Mouse (Mus musculus) forebrain, embryonic 15.5 days (tissue): ENCODE data around the gene Dnajb4. TPM values are rescaled to one million over a fixed set of nuclear protein-coding genes. Genes with fewer than 3 reads are reported as not detected.
"Not testable (repeated sequence)": the region's sequence is repeated elsewhere in the genome, so short reads cannot be mapped to it uniquely, and the experiment has no call there.

Experiments
- ATAC-seq: fragments of 200-750 bp; cut with Nextera tagmentation; replicated peaks from 2 replicates; pipeline ENCODE4 v1.8.0; 2017; ENCODE audit warnings: mild to moderate bottlenecking, moderate TSS enrichment, moderate library complexity
- H3K27ac ChIP-seq: fragments of 300-500 bp; sonication (generic); replicated peaks from 2 replicates; pipeline ENCODE4 v1.5.1; 2015; ENCODE audit warnings: mild to moderate bottlenecking, inconsistent platforms
- H3K27me3 ChIP-seq: fragments of 300-500 bp; sonication (generic); 2 replicates; pipeline ENCODE4 v1.6.1; 2015; ENCODE audit warnings: inconsistent platforms
- H3K36me3 ChIP-seq: fragments of 300-500 bp; sonication (generic); 2 replicates; pipeline ENCODE4 v1.6.1; 2015; ENCODE audit warnings: mild to moderate bottlenecking, inconsistent platforms
- H3K4me1 ChIP-seq: fragments of 300-500 bp; sonication (generic); 2 replicates; pipeline ENCODE4 v1.6.1; 2015; ENCODE audit warnings: inconsistent platforms
- H3K4me2 ChIP-seq: fragments of 300-500 bp; sonication (generic); replicated peaks from 2 replicates; pipeline ENCODE4 v1.6.1; 2015; ENCODE audit warnings: mild to moderate bottlenecking, inconsistent platforms
- H3K4me3 ChIP-seq: fragments of 300-500 bp; sonication (generic); 2 replicates; pipeline ENCODE4 v1.5.1; 2015; ENCODE audit warnings: mild to moderate bottlenecking, inconsistent platforms
- H3K9ac ChIP-seq: fragments of 300-500 bp; sonication (generic); replicated peaks from 2 replicates; pipeline ENCODE4 v1.6.1; 2015; ENCODE audit warnings: mild to moderate bottlenecking, inconsistent platforms
- H3K9me3 ChIP-seq: fragments of 300-500 bp; sonication (generic); 2 replicates; pipeline ENCODE4 v1.6.1; 2016; ENCODE audit warnings: inconsistent platforms
- WGBS: fragments of 180-500 bp; shearing (Covaris S2); methylation state at CpG from one replicate; pipeline ENCODE4 v1.1.7; 2015; ENCODE audit warnings: mixed read lengths; 5-methylcytosine and 5-hydroxymethylcytosine counted together
- polyA plus RNA-seq: library from polyadenylated mRNA; unstranded; fragments of >200 nt; fragmentation: Nextera tagmentation; extraction: Ambion mirVana; gene quantifications from 2 replicates; pipeline ENCODE4 v1.2.1, GENCODE M21; 2015

The Dnajb4 gene
- polyA plus RNA-seq, 1 experiment from 2014 or later: 35.4 TPM

- Histone ChIP-seq H3K27me3 (no peaks in the 10 kb centered on the region), H3K4me3 (no peak overlapping the region), H3K9me3 (no peaks in the 10 kb centered on the region), H3K4me2 (no peak overlapping the region), H3K4me1 (peaks cover 11% of the 10 kb centered on the region), H3K36me3 (no peaks in the 10 kb centered on the region), H3K9ac (no peak overlapping the region), H3K27ac (no peak overlapping the region)
- 88% methylated on average over 3 of the region's 3 CpGs for WGBS
- no peak for ATAC-seq
These were observed 5.5 kb downstream of the Dnajb4 start for GRCm38 (mm10) chr3:152204577-152204976.

DNA sequence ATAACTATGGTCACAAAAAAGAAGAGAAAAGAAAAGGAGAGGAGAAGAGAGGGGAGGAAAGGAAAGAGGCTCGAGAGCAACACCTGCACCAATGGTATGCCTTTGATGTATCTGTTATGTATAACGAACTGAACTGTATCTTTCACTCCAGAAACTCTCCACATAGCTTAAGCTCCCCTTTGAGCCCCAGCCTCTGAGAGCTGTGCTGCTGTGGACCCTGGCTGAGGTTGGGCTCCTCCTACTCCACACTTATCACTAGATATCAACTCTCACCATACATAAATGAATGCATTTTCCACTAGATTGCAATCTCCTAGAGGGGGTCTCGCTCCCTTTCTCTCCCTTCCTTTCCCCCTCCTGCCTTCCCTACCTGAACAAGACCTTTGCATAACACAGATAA is 6.1 kb downstream of the Dnajb4 start:
- no peaks in the 10 kb centered on the region for H3K27me3 ChIP-seq
- H3K4me2 ChIP-seq: no peak overlapping the region
- no peak overlapping the region for H3K27ac ChIP-seq
- ATAC-seq: no peak
- no peaks in the 10 kb centered on the region for H3K36me3 ChIP-seq
- no peak overlapping the region for H3K4me3 ChIP-seq
- no peaks in the 10 kb centered on the region for H3K9me3 ChIP-seq
- 54% methylated on average over 3 of the region's 3 CpGs for WGBS
- H3K4me1 ChIP-seq: peaks cover 8% of the 10 kb centered on the region
- no peak overlapping the region for H3K9ac ChIP-seq

DNA sequence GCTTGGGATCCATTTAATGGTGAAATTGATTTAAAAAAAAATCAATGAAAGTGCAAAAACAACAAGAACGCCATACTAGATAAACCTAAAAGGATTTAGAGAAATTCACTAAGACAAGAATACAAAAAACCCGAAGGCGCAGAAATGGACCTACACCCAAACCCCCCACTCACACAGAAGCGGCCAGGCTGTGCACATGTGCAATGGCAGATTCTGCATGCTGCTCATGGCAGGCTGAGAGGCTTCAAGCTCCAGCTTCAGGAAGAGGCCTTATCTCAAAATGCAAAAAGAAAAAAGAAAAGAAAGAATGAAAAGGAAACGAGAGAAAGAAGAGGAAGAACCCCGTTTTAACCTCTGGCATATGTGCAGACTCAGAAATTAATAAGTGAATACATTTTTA is 6.7 kb downstream of the Dnajb4 start:
- no peak overlapping the region for H3K4me3 ChIP-seq
- no peaks in the 10 kb centered on the region for H3K9me3 ChIP-seq
- H3K4me1 ChIP-seq: peaks cover 2% of the 10 kb centered on the region
- H3K9ac ChIP-seq: no peak overlapping the region
- H3K4me2 ChIP-seq: no peak overlapping the region
- no peak for ATAC-seq
- H3K36me3 ChIP-seq: no peaks in the 10 kb centered on the region
- H3K27ac ChIP-seq: no peak overlapping the region
- no peaks in the 10 kb centered on the region for H3K27me3 ChIP-seq
- WGBS: 91% methylated on average over 6 of the region's 6 CpGs

GRCm38 (mm10) chr3:152202942-152203341 is 7.2 kb downstream of the Dnajb4 start:
- Histone ChIP-seq H3K9me3 (no peaks in the 10 kb centered on the region), H3K9ac (no peak overlapping the region), H3K27me3 (no peaks in the 10 kb centered on the region), H3K4me3 (no peak overlapping the region), H3K27ac (no peak overlapping the region), H3K4me2 (no peak overlapping the region), H3K4me1 (no peaks in the 10 kb centered on the region), H3K36me3 (no peaks in the 10 kb centered on the region)
- ATAC-seq: no peak

- Histone ChIP-seq H3K27me3 (no peaks in the 10 kb centered on the region), H3K4me3 (no peak overlapping the region), H3K36me3 (no peaks in the 10 kb centered on the region), H3K4me2 (no peak overlapping the region), H3K4me1 (no peaks in the 10 kb centered on the region), H3K27ac (no peak overlapping the region), H3K9ac (no peak overlapping the region), H3K9me3 (no peaks in the 10 kb centered on the region)
- 83% methylated on average over 2 of the region's 2 CpGs for whole genome bisulfite sequencing
- ATAC-seq: no peak
These were observed 8.5 kb downstream of the Dnajb4 start for GRCm38 (mm10) chr3:152201651-152202050.

- Histone ChIP-seq H3K36me3 (no peaks in the 10 kb centered on the region), H3K4me1 (no peaks in the 10 kb centered on the region), H3K4me2 (no peak overlapping the region), H3K27me3 (no peaks in the 10 kb centered on the region), H3K4me3 (no peak overlapping the region), H3K9me3 (no peaks in the 10 kb centered on the region), H3K9ac (no peak overlapping the region), H3K27ac (no peak overlapping the region)
- WGBS: 90% methylated on average over 3 of the region's 3 CpGs
- no peak for ATAC-seq
These were observed 8.9 kb downstream of the Dnajb4 start for GRCm38 (mm10) chr3:152201181-152201580.

GRCm38 (mm10) chr3:152199125-152199524 is 11.0 kb downstream of the Dnajb4 start:
- no peaks in the 10 kb centered on the region for H3K4me1 ChIP-seq
- no peaks in the 10 kb centered on the region for H3K27me3 ChIP-seq
- ATAC-seq: no peak
- no peak overlapping the region for H3K4me3 ChIP-seq
- H3K4me2 ChIP-seq: no peak overlapping the region
- H3K9me3 ChIP-seq: no peaks in the 10 kb centered on the region
- no peaks in the 10 kb centered on the region for H3K36me3 ChIP-seq
- no peak overlapping the region for H3K27ac ChIP-seq
- no peak overlapping the region for H3K9ac ChIP-seq
- 71% methylated on average over 3 of the region's 3 CpGs for WGBS

DNA sequence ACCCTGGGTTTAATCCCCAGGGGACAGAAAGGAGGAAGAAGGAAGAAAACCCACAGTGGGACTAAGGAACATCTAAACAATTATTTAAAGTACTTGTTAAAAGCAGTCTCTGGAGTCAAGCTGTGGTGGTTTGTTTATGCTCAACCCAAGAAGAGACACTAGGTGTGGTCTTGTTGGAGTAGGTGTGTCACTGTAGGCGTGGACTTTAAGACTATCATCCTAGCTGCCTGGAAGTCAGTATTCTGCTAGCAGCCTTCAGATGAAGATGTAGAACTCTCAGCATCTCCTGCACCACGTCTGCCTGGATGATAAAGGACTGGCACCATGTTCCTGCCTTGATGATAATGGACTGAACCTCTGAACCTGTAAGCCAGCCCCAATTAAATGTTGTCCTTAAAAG is 12.9 kb downstream of the Dnajb4 start:
- WGBS: 27% methylated on average over 2 of the region's 2 CpGs
- H3K4me2 ChIP-seq, H3K27me3 ChIP-seq, H3K9ac ChIP-seq, H3K4me3 ChIP-seq, ATAC-seq, H3K27ac ChIP-seq, H3K36me3 ChIP-seq, H3K4me1 ChIP-seq, H3K9me3 ChIP-seq: not testable (repeated sequence)

GRCm38 (mm10) chr3:152193635-152194097 is 16.4 kb downstream of the Dnajb4 start:
- under 1% methylated on average over 17 of the region's 17 CpGs for WGBS
- H3K4me3 ChIP-seq: peak overlapping the region; percentile 53
- no peaks in the 10 kb centered on the region for H3K36me3 ChIP-seq
- no peaks in the 10 kb centered on the region for H3K27me3 ChIP-seq
- no peaks in the 10 kb centered on the region for H3K9me3 ChIP-seq
- H3K4me1 ChIP-seq: peaks cover 20% of the 10 kb centered on the region
- peak; percentile 99 for ATAC-seq
- H3K4me2 ChIP-seq: peak overlapping the region; percentile 50
- H3K27ac ChIP-seq: peak overlapping the region; percentile 84
- peak overlapping the region; percentile 49 for H3K9ac ChIP-seq

DNA sequence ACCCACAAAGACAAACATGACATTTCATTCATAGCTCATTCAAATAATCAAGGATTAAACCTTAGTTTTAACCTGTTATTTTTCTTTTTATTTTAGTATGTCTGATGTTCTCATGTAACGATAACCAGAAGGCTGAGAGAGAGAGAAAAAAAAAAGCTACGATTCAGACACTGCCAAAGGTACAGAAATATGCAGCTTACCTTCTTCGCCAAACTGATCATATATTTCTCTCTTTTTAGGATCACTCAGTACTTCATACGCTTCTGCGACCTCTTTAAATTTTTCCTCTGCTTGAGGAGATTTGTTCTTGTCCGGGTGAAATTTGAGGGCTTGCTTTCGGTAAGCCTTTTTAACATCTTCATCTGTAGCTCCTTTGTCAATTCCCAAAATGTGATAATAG is 16.9 kb downstream of the Dnajb4 start:
- 8% methylated on average over 7 of the region's 7 CpGs for WGBS
- H3K4me1 ChIP-seq: peaks cover 20% of the 10 kb centered on the region
- ATAC-seq: no peak; the same call in 1 of the 2 replicates

GRCm38 (mm10) chr3:152192238-152192931 is 17.7 kb downstream of the Dnajb4 start:
- H3K27ac ChIP-seq: peak overlapping the region; percentile 23; the same call in 1 of the 2 replicates
- ATAC-seq: no peak
- peak overlapping the region; percentile 37 for H3K4me3 ChIP-seq
- H3K4me2 ChIP-seq: peak overlapping the region; percentile 47
- H3K9ac ChIP-seq: peak overlapping the region; percentile 24
- H3K36me3 ChIP-seq: no peaks in the 10 kb centered on the region
- 17% methylated on average over 10 of the region's 11 CpGs for WGBS
- peaks cover 20% of the 10 kb centered on the region for H3K4me1 ChIP-seq
- H3K27me3 ChIP-seq: no peaks in the 10 kb centered on the region
- H3K9me3 ChIP-seq: no peaks in the 10 kb centered on the region

More for the DNA sequence above, 16.9 kb downstream of the Dnajb4 start:
- no peaks in the 10 kb centered on the region for H3K27me3 ChIP-seq
- H3K4me2 ChIP-seq: peak overlapping the region; percentile 50
- peak overlapping the region; percentile 53 for H3K4me3 ChIP-seq
- H3K36me3 ChIP-seq: no peaks in the 10 kb centered on the region
- H3K9ac ChIP-seq: peak overlapping the region; percentile 49
- no peaks in the 10 kb centered on the region for H3K9me3 ChIP-seq
- H3K27ac ChIP-seq: peak overlapping the region; percentile 84

- 0 out of 2 replicates have a peak overlapping the region, but pooled peaks have one; percentile 7 for H3K9ac ChIP-seq
- 18% methylated on average over 6 of the region's 6 CpGs for WGBS
- H3K36me3 ChIP-seq: no peaks in the 10 kb centered on the region
- H3K9me3 ChIP-seq: no peaks in the 10 kb centered on the region
- ATAC-seq: peak; percentile 42; the same call in 1 of the 2 replicates
- no peaks in the 10 kb centered on the region for H3K27me3 ChIP-seq
- H3K27ac ChIP-seq: peak overlapping the region; percentile 23; the same call in 1 of the 2 replicates
- H3K4me3 ChIP-seq: peak overlapping the region; percentile 37
- H3K4me2 ChIP-seq: peak overlapping the region; percentile 47
- H3K4me1 ChIP-seq: peaks cover 20% of the 10 kb centered on the region
These were observed 18.3 kb downstream of the Dnajb4 start for GRCm38 (mm10) chr3:152191791-152192237.
